Mouse (Mus musculus): Measurements from ENCODE around the gene Pcbp2.

DNA sequence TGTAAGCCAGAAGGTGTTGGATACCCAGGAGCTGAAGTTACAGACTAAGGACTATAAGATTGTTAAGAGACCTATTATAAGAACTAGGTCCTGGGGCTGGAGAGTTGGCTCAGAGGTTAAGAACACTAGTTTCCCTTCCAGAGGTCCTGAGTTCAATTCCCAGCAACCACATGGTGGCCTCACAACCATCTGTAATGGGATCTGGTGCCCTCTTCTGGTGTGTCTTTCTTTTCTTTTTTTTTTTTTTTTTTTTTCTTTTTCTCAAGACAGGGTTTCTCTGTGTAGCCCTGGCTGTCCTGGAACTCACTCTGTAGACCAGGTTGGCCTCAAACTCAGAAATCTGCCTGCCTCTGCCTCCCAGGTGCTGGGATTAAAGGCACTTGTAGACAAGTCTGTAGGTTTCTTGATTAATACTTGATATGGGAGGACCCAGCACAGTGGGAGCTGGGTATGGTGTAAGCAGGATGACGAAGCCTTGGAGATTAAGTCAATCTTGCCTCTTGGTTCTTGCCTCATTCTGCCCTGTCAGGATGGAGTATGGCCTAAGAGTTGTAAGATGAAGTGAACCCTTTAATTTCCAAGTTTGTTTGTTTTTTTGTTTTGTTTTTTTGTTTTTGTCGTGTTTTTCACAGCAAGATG lies 46.6 kb upstream of the Pcbp2 start:
- no peak for TF ChIP-seq CTCF (IDR thresholded peaks at IDR 0.05; ENCODE audit: low read depth)
- TF ChIP-seq EP300 (optimal IDR thresholded peaks at IDR 0.05): no peak
